Mouse (Mus musculus) CH12.LX (cell line): Measurements from ENCODE around the gene Kcnj6. TPM values are rescaled to one million over a fixed set of nuclear protein-coding genes. Genes with fewer than 3 reads are reported as not detected.

Source experiments
- DNase-seq: peaks from one replicate; pipeline ENCODE4 v3.0.0-alpha.2; 2013; ENCODE audit errors: extremely low read depth
- H3K27ac ChIP-seq: 2 replicates; pipeline ENCODE4 v1.5.1; 2012; ENCODE audit warnings: low read depth, mild to moderate bottlenecking, control low read depth, moderate library complexity; ENCODE audit not compliant: insufficient read depth
- H3K27me3 ChIP-seq: replicated peaks from 2 replicates; pipeline ENCODE3; 2012; ENCODE audit warnings: inconsistent platforms
- H3K36me3 ChIP-seq, 2 experiments: replicated peaks in 1 of 2; 2 replicates each; pipeline versions ENCODE3 to v1.6.1; 2012; ENCODE audit warnings: inconsistent platforms in 1 of 2, low read length in 1 of 2, mild to moderate bottlenecking in 1 of 2, mixed read lengths in 1 of 2, moderate library complexity in 1 of 2; ENCODE audit not compliant: control insufficient read depth in 1 of 2, insufficient read depth in 1 of 2
- H3K4me1 ChIP-seq, 2 experiments: 2 replicates each; pipeline ENCODE4 v1.6.1; 2012; ENCODE audit warnings: inconsistent platforms in 1 of 2, moderate library complexity in 1 of 2; ENCODE audit not compliant: insufficient read depth in 2 of 2, control insufficient read depth in 1 of 2
- H3K4me2 ChIP-seq: 2 replicates; pipeline ENCODE4 v1.6.1; 2012; ENCODE audit warnings: low read depth, mild to moderate bottlenecking, control low read depth; ENCODE audit not compliant: poor library complexity, insufficient read depth, severe bottlenecking
- H3K4me3 ChIP-seq, 3 experiments: fragments of 150-350 bp in 1 of 3; sonication (generic) in 1 of 3; replicated peaks in 1 of 3; 2 replicates each; pipeline versions ENCODE3 to v1.5.1; 2011 to 2012; ENCODE audit warnings: low read depth in 2 of 3, low read length in 2 of 3, mild to moderate bottlenecking in 2 of 3, moderate library complexity in 2 of 3, control low read depth in 1 of 3, improper control_type of control experiment in 1 of 3, inconsistent platforms in 1 of 3, mixed read lengths in 1 of 3; ENCODE audit not compliant: poor library complexity in 1 of 3
- H3K79me2 ChIP-seq: replicated peaks from 2 replicates; pipeline ENCODE4 v1.6.1; 2012; ENCODE audit warnings: mild to moderate bottlenecking, moderate library complexity; ENCODE audit not compliant: control insufficient read depth, poor library complexity, insufficient read depth, severe bottlenecking; ENCODE audit errors: extremely low read depth
- H3K9ac ChIP-seq: 2 replicates; pipeline ENCODE4 v1.6.1; 2012; ENCODE audit warnings: low read depth, mild to moderate bottlenecking, control low read depth, moderate library complexity; ENCODE audit not compliant: insufficient read depth
- H3K9me3 ChIP-seq: replicated peaks from 2 replicates; pipeline ENCODE3; 2012; ENCODE audit warnings: low read length, inconsistent platforms, mixed read lengths
- CHD1 ChIP-seq: IDR thresholded peaks from 2 replicates; pipeline ENCODE4 v1.6.1; 2012; ENCODE audit warnings: low read depth, low read length, improper control_type of control experiment, inconsistent platforms
- CHD2 ChIP-seq: IDR thresholded peaks from 2 replicates; pipeline ENCODE4 v1.6.1; 2011; ENCODE audit warnings: low read length, improper control_type of control experiment
- E2F4 ChIP-seq: IDR thresholded peaks from 2 replicates; pipeline ENCODE4 v1.6.1; 2011; ENCODE audit warnings: low read depth, low read length, improper control_type of control experiment; ENCODE audit not compliant: insufficient replicate concordance
- ELF1 ChIP-seq: IDR thresholded peaks from 2 replicates; pipeline ENCODE4 v1.6.1; 2014; ENCODE audit warnings: low read depth, mild to moderate bottlenecking, inconsistent platforms, low read length, improper control_type of control experiment
- EP300 ChIP-seq: IDR thresholded peaks from 2 replicates; pipeline ENCODE4 v1.6.1; 2011; ENCODE audit warnings: low read length, improper control_type of control experiment
- GABPA ChIP-seq: IDR thresholded peaks from 2 replicates; pipeline ENCODE4 v1.6.1; 2012; ENCODE audit warnings: low read depth, low read length, improper control_type of control experiment, inconsistent platforms; ENCODE audit not compliant: insufficient replicate concordance
- HCFC1 ChIP-seq: IDR thresholded peaks from 2 replicates; pipeline ENCODE4 v1.6.1; 2012; ENCODE audit warnings: low read depth, mild to moderate bottlenecking, inconsistent platforms, low read length, improper control_type of control experiment
- IRF4 ChIP-seq: IDR thresholded peaks from 2 replicates; pipeline ENCODE4 v1.6.1; 2014; ENCODE audit warnings: low read depth, mild to moderate bottlenecking, inconsistent platforms, low read length, improper control_type of control experiment
- JUND ChIP-seq: conservative IDR thresholded peaks from 2 replicates; pipeline ENCODE4 v1.6.1; 2011; ENCODE audit warnings: low read depth, low read length, improper control_type of control experiment
- KAT2A ChIP-seq: IDR thresholded peaks from 2 replicates; pipeline ENCODE4 v1.6.1; 2012; ENCODE audit warnings: low read length, improper control_type of control experiment, inconsistent platforms; ENCODE audit not compliant: insufficient replicate concordance
- MAFK ChIP-seq: IDR thresholded peaks from 2 replicates; pipeline ENCODE4 v1.6.1; 2011; ENCODE audit warnings: low read length, improper control_type of control experiment; ENCODE audit not compliant: insufficient replicate concordance
- MAX ChIP-seq: IDR thresholded peaks from 2 replicates; pipeline ENCODE4 v1.6.1; 2011; ENCODE audit warnings: low read length, improper control_type of control experiment
- MAZ ChIP-seq: IDR thresholded peaks from 2 replicates; pipeline ENCODE4 v1.6.1; 2012; ENCODE audit warnings: low read depth, mild to moderate bottlenecking, inconsistent platforms, low read length, improper control_type of control experiment, moderate library complexity
- MEF2A ChIP-seq: IDR thresholded peaks from 2 replicates; pipeline ENCODE4 v1.6.1; 2014; ENCODE audit warnings: low read depth, mild to moderate bottlenecking, inconsistent platforms, low read length, improper control_type of control experiment, borderline replicate concordance
- MXI1 ChIP-seq: IDR thresholded peaks from 2 replicates; pipeline ENCODE4 v1.6.1; 2011; ENCODE audit warnings: mild to moderate bottlenecking, low read depth, low read length, improper control_type of control experiment
- MYC ChIP-seq: IDR thresholded peaks from 2 replicates; pipeline ENCODE4 v1.6.1; 2011; ENCODE audit warnings: low read depth, mild to moderate bottlenecking, improper control_type of control experiment, low read length
- NELFE ChIP-seq: IDR thresholded peaks from 2 replicates; pipeline ENCODE4 v1.6.1; 2011; ENCODE audit warnings: low read depth, low read length, improper control_type of control experiment
- NRF1 ChIP-seq: IDR thresholded peaks from 2 replicates; pipeline ENCODE4 v1.6.1; 2014; ENCODE audit warnings: low read depth, mild to moderate bottlenecking, inconsistent platforms, low read length, improper control_type of control experiment, moderate library complexity
- PAX5 ChIP-seq: IDR thresholded peaks from 2 replicates; pipeline ENCODE4 v1.6.1; 2012; ENCODE audit warnings: low read length, inconsistent platforms, mixed read lengths
- POLR2A ChIP-seq: IDR thresholded peaks from 2 replicates; pipeline ENCODE4 v1.6.1; 2011; ENCODE audit warnings: low read depth, mild to moderate bottlenecking, improper control_type of control experiment, low read length
- POLR2AphosphoS2 ChIP-seq: IDR thresholded peaks from 2 replicates; pipeline ENCODE4 v1.6.1; 2011; ENCODE audit warnings: low read depth, low read length, improper control_type of control experiment
- RAD21 ChIP-seq: IDR thresholded peaks from 2 replicates; pipeline ENCODE4 v1.6.1; 2011; ENCODE audit warnings: low read depth, mild to moderate bottlenecking, low read length, improper control_type of control experiment, moderate library complexity
- RCOR1 ChIP-seq: conservative IDR thresholded peaks from 2 replicates; pipeline ENCODE4 v1.6.1; 2012; ENCODE audit warnings: low read depth, mild to moderate bottlenecking, inconsistent platforms, low read length, improper control_type of control experiment
- SIN3A ChIP-seq: IDR thresholded peaks from 2 replicates; pipeline ENCODE4 v1.6.1; 2012; ENCODE audit warnings: low read length, improper control_type of control experiment, inconsistent platforms
- SMC3 ChIP-seq: IDR thresholded peaks from 2 replicates; pipeline ENCODE4 v1.6.1; 2011; ENCODE audit warnings: low read depth, low read length, improper control_type of control experiment
- TBP ChIP-seq: conservative IDR thresholded peaks from 2 replicates; pipeline ENCODE4 v1.6.1; 2011; ENCODE audit warnings: low read depth, low read length, improper control_type of control experiment
- TCF12 ChIP-seq: IDR thresholded peaks from 2 replicates; pipeline ENCODE4 v1.6.1; 2014; ENCODE audit warnings: low read depth, mild to moderate bottlenecking, inconsistent platforms, low read length, improper control_type of control experiment
- ZC3H11A ChIP-seq: IDR thresholded peaks from 2 replicates; pipeline ENCODE4 v1.6.1; 2012; ENCODE audit warnings: low read depth, mild to moderate bottlenecking, inconsistent platforms, low read length, improper control_type of control experiment
- ZKSCAN1 ChIP-seq: IDR thresholded peaks from 2 replicates; pipeline ENCODE4 v1.6.1; 2012; ENCODE audit warnings: low read depth, inconsistent platforms, low read length, improper control_type of control experiment, borderline replicate concordance
- ZMIZ1 ChIP-seq: IDR thresholded peaks from 2 replicates; pipeline ENCODE4 v1.6.1; 2012; ENCODE audit warnings: low read depth, mild to moderate bottlenecking, inconsistent platforms, low read length, improper control_type of control experiment
- ZNF384 ChIP-seq: IDR thresholded peaks from 2 replicates; pipeline ENCODE4 v1.6.1; 2012; ENCODE audit warnings: low read depth, low read length, improper control_type of control experiment, inconsistent platforms
- dilution Hi-C: fragments of 300-500 bp; cut with MboI; formaldehyde crosslinking; loops from 2 replicates; pipeline ENCODE4 v1.14.3; 2020; ENCODE audit warnings: low sequenced_read_pairs; ENCODE audit not compliant: extremely low pct_unique_long_range_greater_than_20kb, extremely low pct_ligation_motif_present
- in situ Hi-C: fragments of 300-500 bp; cut with MboI; formaldehyde crosslinking; loops from 3 replicates; pipeline ENCODE4 v1.14.3; 2019; ENCODE audit warnings: low sequenced_read_pairs, low pct_ligation_motif_present, low pct_unique_long_range_greater_than_20kb, mixed read lengths
- polyA plus RNA-seq: library from polyadenylated mRNA; unstranded; fragments of >175 nt; gene quantifications from 2 replicates; pipeline ENCODE4 v1.2.1, GENCODE M21; 2012; ENCODE audit warnings: low read depth; ENCODE audit not compliant: insufficient read length
- total RNA-seq, 2 experiments: library from RNA; depleted of rRNA; stranded (reverse); fragments of 300-350 nt in 1 of 2; fragments of >200 nt in 1 of 2; gene quantifications; 2 replicates each; pipeline ENCODE4 v1.2.3; 2012 to 2014

Gene Kcnj6
- total RNA-seq (2012; rRNA removed) (not detected in 2 replicates), total RNA-seq (2014; rRNA removed) (not detected in 2 replicates), polyA plus RNA-seq (not detected in 2 replicates)

DNA sequence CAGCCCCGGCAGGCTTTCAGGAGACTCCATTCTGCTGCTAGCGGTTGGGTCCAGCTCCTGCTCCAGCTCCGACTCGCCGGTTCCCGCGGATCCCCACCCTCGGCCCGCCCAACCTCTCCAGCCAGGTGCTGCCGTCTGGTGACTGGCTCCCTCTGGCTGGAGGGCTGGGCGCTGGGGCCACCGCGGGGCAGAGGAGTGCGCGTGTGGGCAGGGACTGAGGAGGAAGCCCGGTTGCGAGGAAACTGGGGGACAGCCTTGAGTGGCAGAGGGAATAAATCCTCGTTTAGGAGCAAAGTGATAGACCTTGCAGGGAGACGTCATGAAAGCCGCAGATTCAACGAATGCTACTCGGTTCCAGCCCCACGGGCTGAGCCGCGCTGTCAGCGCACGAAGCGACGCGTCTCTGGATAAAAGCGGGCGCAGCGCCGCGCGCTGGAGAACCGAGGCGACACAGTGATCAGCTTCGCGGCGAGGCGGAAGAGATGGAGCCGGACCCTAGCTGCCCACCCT, at the start of gene Kcnj6:
Gene Kcnj6, minus strand, starts transcription at position 362 of the 510 bp plus-strand sequence.
- no peak for DNase-seq
- Histone ChIP-seq H3K9me3 (peaks cover 9% of the 10 kb centered on the region), H3K36me3 (no peaks in the 10 kb centered on the region), H3K4me2 (no peak within 1 kb of the TSS), H3K27ac (no peak within 1 kb of the TSS), H3K4me3 (no peak within 1 kb of the TSS), H3K9ac (no peak within 1 kb of the TSS), H3K27me3 (peaks cover 82% of the 10 kb centered on the region), H3K79me2 (no peaks in the 10 kb centered on the region), H3K4me1 (no peaks in the 10 kb centered on the region)
- TF ChIP-seq CHD2 (no peak), MAZ (no peak), CHD1 (no peak), ZNF384 (no peak), PAX5 (no peak), NRF1 (no peak), MAX (no peak), KAT2A (no peak), MYC (no peak), MAFK (no peak), TCF12 (no peak), MXI1 (no peak), E2F4 (no peak), RCOR1 (no peak), TBP (no peak), SMC3 (no peak), IRF4 (no peak), POLR2A (no peak), ELF1 (no peak)
- in situ Hi-C loops (loop anchor here (10.0 kb wide), 1 partner anchor 163 kb away; no protein-coding TSS in a partner anchor), dilution Hi-C loops (no loop called here)

DNA sequence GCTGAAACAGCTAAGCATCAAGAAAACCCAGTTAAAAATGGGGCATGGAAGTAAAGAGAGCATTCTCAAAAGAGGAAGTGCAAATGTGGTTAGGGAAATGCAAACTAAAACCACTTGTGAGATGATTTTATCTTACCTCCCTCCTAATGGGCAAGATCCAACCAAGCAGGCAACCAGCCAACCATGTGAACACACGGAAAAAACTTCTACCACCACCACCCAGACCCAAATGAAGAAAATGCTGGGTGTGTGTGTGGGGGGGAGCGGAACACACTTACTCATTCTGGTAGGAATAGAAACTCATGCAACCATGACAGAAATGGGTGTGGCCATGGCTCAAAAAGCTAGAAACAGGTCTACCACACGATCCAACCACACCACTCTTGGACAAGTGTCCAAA, 12.4 kb upstream of the Kcnj6 start:
- in situ Hi-C loops: no loop called here
- dilution Hi-C loops: no loop called here
- Histone ChIP-seq H3K9ac (no peak overlapping the region), H3K36me3 (no peaks in the 10 kb centered on the region), H3K27ac (no peak overlapping the region), H3K79me2 (no peaks in the 10 kb centered on the region), H3K4me1 (peaks cover 15 to 18% of the 10 kb centered on the region in 2 experiments), H3K27me3 (peaks cover 38% of the 10 kb centered on the region), H3K4me3 (peak overlapping the region in 1 of 3 experiments; percentile 29), H3K9me3 (peaks cover 6% of the 10 kb centered on the region), H3K4me2 (peak overlapping the region; percentile 69)
- peak; percentile 97 for DNase-seq
- TF ChIP-seq GABPA (no peak), POLR2A (no peak), ZC3H11A (no peak), SIN3A (no peak), SMC3 (no peak; the same call in 1 of the 2 replicates), ZKSCAN1 (no peak), RAD21 (no peak), KAT2A (no peak), TBP (no peak), EP300 (peak; percentile 99), CHD2 (peak; percentile 60; the same call in 1 of the 2 replicates), MYC (peak; percentile 90), MAZ (peak; percentile 91), MXI1 (no peak), MAFK (peak; percentile 97), NELFE (no peak), TCF12 (peak; percentile 89), ZMIZ1 (no peak), HCFC1 (no peak), POLR2AphosphoS2 (no peak), E2F4 (0 out of 2 replicates have a peak, but pooled peaks have one; percentile 52), MEF2A (peak; percentile 93), JUND (peak; percentile 96), IRF4 (peak; percentile 98)
